Mouse (Mus musculus): ENCODE measurements at regions not wholly inside any gene's neighbourhood (a gene's known extent, or its start where the extent isn't known, plus 50 kb on each side); places are given as distances from the start of the nearest gene placed in this dataset.
A peak's percentile ranks its signal among the peaks of the same experiment; 100 is the strongest.

GRCm38 (mm10) chr9:61249691-61250425 is 122.3 kb upstream of the Tle3 start:
- peaks cover 3% of the 10 kb centered on the region; the same call in 1 of the 2 replicates for H3K4me1 ChIP-seq
- H3K27me3 ChIP-seq, result no peaks in the 10 kb centered on the region
- no peak overlapping the region for H3K4me3 ChIP-seq
- WGBS, result 49% methylated on average over 5 of the region's 5 CpGs
- no peak overlapping the region for H3K27ac ChIP-seq
- ATAC-seq (ENCODE audit: insufficient number of reproducible peaks, low FRiP score, low TSS enrichment, low read depth), result no peak
- H3K4me2 ChIP-seq, result no peak overlapping the region
- H3K9me3 ChIP-seq, result no peaks in the 10 kb centered on the region
- H3K9ac ChIP-seq, result no peak overlapping the region
- H3K36me3 ChIP-seq, result no peaks in the 10 kb centered on the region

GRCm38 (mm10) chr9:61251606-61252005 is 120.6 kb upstream of the Tle3 start:
- H3K36me3 ChIP-seq, result no peaks in the 10 kb centered on the region
- H3K27ac ChIP-seq, result 0 out of 2 replicates have a peak overlapping the region, but pooled peaks have one; percentile 27
- H3K4me1 ChIP-seq, result peaks cover 3% of the 10 kb centered on the region; the same call in 1 of the 2 replicates
- H3K9ac ChIP-seq, result no peak overlapping the region
- no peak for ATAC-seq (ENCODE audit: insufficient number of reproducible peaks, low FRiP score, low TSS enrichment, low read depth)
- H3K4me3 ChIP-seq, result no peak overlapping the region
- 51% methylated on average over 6 of the region's 6 CpGs for WGBS
- H3K4me2 ChIP-seq, result no peak overlapping the region
- H3K27me3 ChIP-seq, result no peaks in the 10 kb centered on the region
- H3K9me3 ChIP-seq, result no peaks in the 10 kb centered on the region

- Histone ChIP-seq H3K9me3 (no peaks in the 10 kb centered on the region), H3K4me3 (no peak overlapping the region), H3K36me3 (no peaks in the 10 kb centered on the region), H3K27ac (no peak overlapping the region), H3K4me1 (peaks cover 3% of the 10 kb centered on the region; the same call in 1 of the 2 replicates), H3K4me2 (no peak overlapping the region), H3K27me3 (no peaks in the 10 kb centered on the region), H3K9ac (no peak overlapping the region)
- ATAC-seq (ENCODE audit: insufficient number of reproducible peaks, low FRiP score, low TSS enrichment, low read depth), result no peak
- WGBS, result 82% methylated on average over 3 of the region's 3 CpGs
These were observed 118.4 kb upstream of the Tle3 start for GRCm38 (mm10) chr9:61253761-61254160.

- H3K27ac ChIP-seq, result no peak overlapping the region
- no peak overlapping the region for H3K4me3 ChIP-seq
- no peak for ATAC-seq (ENCODE audit: insufficient number of reproducible peaks, low FRiP score, low TSS enrichment, low read depth)
- H3K4me2 ChIP-seq, result no peak overlapping the region
- H3K36me3 ChIP-seq, result no peaks in the 10 kb centered on the region
- no peak overlapping the region for H3K9ac ChIP-seq
- no peaks in the 10 kb centered on the region for H3K9me3 ChIP-seq
- no peaks in the 10 kb centered on the region for H3K27me3 ChIP-seq
- WGBS, result 36% methylated on average over 4 of the region's 4 CpGs
- H3K4me1 ChIP-seq, result peaks cover 17% of the 10 kb centered on the region
These were observed 114.7 kb upstream of the Tle3 start for GRCm38 (mm10) chr9:61257488-61257887.

- ATAC-seq (ENCODE audit: insufficient number of reproducible peaks, low FRiP score, low TSS enrichment, low read depth), result no peak
- Histone ChIP-seq H3K9ac (no peak overlapping the region), H3K4me2 (no peak overlapping the region), H3K4me1 (peaks cover 17% of the 10 kb centered on the region), H3K27me3 (no peaks in the 10 kb centered on the region), H3K4me3 (no peak overlapping the region), H3K9me3 (no peaks in the 10 kb centered on the region), H3K27ac (no peak overlapping the region), H3K36me3 (no peaks in the 10 kb centered on the region)
- 48% methylated on average over 5 of the region's 5 CpGs for WGBS
These were observed 114.1 kb upstream of the Tle3 start for GRCm38 (mm10) chr9:61258100-61258499.

- Histone ChIP-seq H3K4me2 (no peak overlapping the region), H3K9ac (no peak overlapping the region), H3K36me3 (no peaks in the 10 kb centered on the region), H3K4me1 (peaks cover 17% of the 10 kb centered on the region), H3K9me3 (no peaks in the 10 kb centered on the region), H3K27me3 (no peaks in the 10 kb centered on the region), H3K27ac (no peak overlapping the region), H3K4me3 (no peak overlapping the region)
- no peak for ATAC-seq (ENCODE audit: insufficient number of reproducible peaks, low FRiP score, low TSS enrichment, low read depth)
- 11% methylated on average over 7 of the region's 7 CpGs for WGBS
These were observed 112.6 kb upstream of the Tle3 start for GRCm38 (mm10) chr9:61259421-61260174.

GRCm38 (mm10) chr9:61261263-61261662 is 110.9 kb upstream of the Tle3 start:
- no peak for ATAC-seq (ENCODE audit: insufficient number of reproducible peaks, low FRiP score, low TSS enrichment, low read depth)
- no peak overlapping the region for H3K4me3 ChIP-seq
- H3K4me1 ChIP-seq, result peaks cover 17% of the 10 kb centered on the region
- 57% methylated on average over 6 of the region's 6 CpGs for WGBS
- H3K9me3 ChIP-seq, result no peaks in the 10 kb centered on the region
- no peak overlapping the region for H3K9ac ChIP-seq
- no peaks in the 10 kb centered on the region for H3K27me3 ChIP-seq
- no peak overlapping the region for H3K4me2 ChIP-seq
- H3K27ac ChIP-seq, result no peak overlapping the region
- H3K36me3 ChIP-seq, result no peaks in the 10 kb centered on the region

GRCm38 (mm10) chr9:61261739-61262333 is 110.3 kb upstream of the Tle3 start:
- Histone ChIP-seq H3K27me3 (no peaks in the 10 kb centered on the region), H3K4me1 (peaks cover 17% of the 10 kb centered on the region), H3K36me3 (no peaks in the 10 kb centered on the region), H3K4me2 (no peak overlapping the region), H3K27ac (no peak overlapping the region), H3K9ac (no peak overlapping the region), H3K9me3 (no peaks in the 10 kb centered on the region), H3K4me3 (no peak overlapping the region)
- no peak for ATAC-seq (ENCODE audit: insufficient number of reproducible peaks, low FRiP score, low TSS enrichment, low read depth)
- 27% methylated on average over 12 of the region's 12 CpGs for WGBS

GRCm38 (mm10) chr9:61263335-61263734 is 108.8 kb upstream of the Tle3 start:
- ATAC-seq (ENCODE audit: insufficient number of reproducible peaks, low FRiP score, low TSS enrichment, low read depth), result no peak
- Histone ChIP-seq H3K4me2 (no peak overlapping the region), H3K27ac (no peak overlapping the region), H3K36me3 (no peaks in the 10 kb centered on the region), H3K4me3 (no peak overlapping the region), H3K9me3 (no peaks in the 10 kb centered on the region), H3K27me3 (no peaks in the 10 kb centered on the region), H3K4me1 (peaks cover 17% of the 10 kb centered on the region), H3K9ac (no peak overlapping the region)
- WGBS, result 77% methylated on average over 4 of the region's 4 CpGs

- Histone ChIP-seq H3K27ac (no peak overlapping the region), H3K27me3 (no peaks in the 10 kb centered on the region), H3K4me1 (peaks cover 8% of the 10 kb centered on the region), H3K9ac (no peak overlapping the region), H3K4me2 (no peak overlapping the region), H3K4me3 (no peak overlapping the region), H3K36me3 (no peaks in the 10 kb centered on the region), H3K9me3 (no peaks in the 10 kb centered on the region)
- no peak for ATAC-seq (ENCODE audit: insufficient number of reproducible peaks, low FRiP score, low TSS enrichment, low read depth)
- 89% methylated on average over 5 of the region's 5 CpGs for WGBS
These were observed 106.7 kb upstream of the Tle3 start for GRCm38 (mm10) chr9:61265466-61265865.

GRCm38 (mm10) chr9:61266992-61267391 is 105.2 kb upstream of the Tle3 start:
- no peak for ATAC-seq (ENCODE audit: insufficient number of reproducible peaks, low FRiP score, low TSS enrichment, low read depth)
- Histone ChIP-seq H3K27ac (no peak overlapping the region), H3K9ac (no peak overlapping the region), H3K4me3 (no peak overlapping the region), H3K9me3 (no peaks in the 10 kb centered on the region), H3K36me3 (no peaks in the 10 kb centered on the region), H3K4me2 (no peak overlapping the region), H3K27me3 (no peaks in the 10 kb centered on the region), H3K4me1 (no peaks in the 10 kb centered on the region; the same call in 1 of the 2 replicates)
- WGBS, result 87% methylated on average over 6 of the region's 6 CpGs

- no peaks in the 10 kb centered on the region for H3K4me1 ChIP-seq
- H3K27ac ChIP-seq, result no peak overlapping the region
- no peaks in the 10 kb centered on the region for H3K9me3 ChIP-seq
- no peaks in the 10 kb centered on the region for H3K27me3 ChIP-seq
- 65% methylated on average over 4 of the region's 4 CpGs for WGBS
- H3K36me3 ChIP-seq, result no peaks in the 10 kb centered on the region
- H3K4me3 ChIP-seq, result no peak overlapping the region
- H3K4me2 ChIP-seq, result no peak overlapping the region
- H3K9ac ChIP-seq, result no peak overlapping the region
- no peak for ATAC-seq (ENCODE audit: insufficient number of reproducible peaks, low FRiP score, low TSS enrichment, low read depth)
These were observed 104.6 kb upstream of the Tle3 start for GRCm38 (mm10) chr9:61267541-61267940.
